Mouse (Mus musculus) adrenal gland (tissue): ENCODE measurements around the gene Hoxc13.

Source experiments
- intact Hi-C: fragments of 180-260 bp; cut with DNase I; formaldehyde crosslinking; loops from one replicate; pipeline ENCODE4 v1.15.1; 2025

Hoxc13 gene

DNA sequence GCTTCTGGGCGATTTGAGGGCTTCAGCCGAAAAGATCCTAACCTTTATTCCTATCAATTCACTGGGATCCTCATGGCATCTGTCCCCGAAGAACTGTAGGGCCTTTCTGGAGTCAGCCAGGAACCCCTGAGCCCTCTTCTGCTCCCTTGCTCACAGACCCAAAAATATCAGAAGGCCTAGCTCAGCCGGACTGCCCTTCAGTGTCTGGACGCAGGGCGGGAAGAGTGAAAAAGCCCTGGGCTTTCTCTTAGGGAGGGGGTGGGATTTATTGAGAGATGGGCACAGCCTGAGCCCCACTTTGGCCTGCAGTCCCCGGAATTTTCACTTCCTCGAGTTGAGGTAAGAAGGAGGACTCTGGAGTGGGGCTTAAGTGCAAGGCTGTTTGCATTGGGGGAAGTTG lies 42.4 kb downstream of the Hoxc13 start:
- intact Hi-C loops, result no loop called here

DNA sequence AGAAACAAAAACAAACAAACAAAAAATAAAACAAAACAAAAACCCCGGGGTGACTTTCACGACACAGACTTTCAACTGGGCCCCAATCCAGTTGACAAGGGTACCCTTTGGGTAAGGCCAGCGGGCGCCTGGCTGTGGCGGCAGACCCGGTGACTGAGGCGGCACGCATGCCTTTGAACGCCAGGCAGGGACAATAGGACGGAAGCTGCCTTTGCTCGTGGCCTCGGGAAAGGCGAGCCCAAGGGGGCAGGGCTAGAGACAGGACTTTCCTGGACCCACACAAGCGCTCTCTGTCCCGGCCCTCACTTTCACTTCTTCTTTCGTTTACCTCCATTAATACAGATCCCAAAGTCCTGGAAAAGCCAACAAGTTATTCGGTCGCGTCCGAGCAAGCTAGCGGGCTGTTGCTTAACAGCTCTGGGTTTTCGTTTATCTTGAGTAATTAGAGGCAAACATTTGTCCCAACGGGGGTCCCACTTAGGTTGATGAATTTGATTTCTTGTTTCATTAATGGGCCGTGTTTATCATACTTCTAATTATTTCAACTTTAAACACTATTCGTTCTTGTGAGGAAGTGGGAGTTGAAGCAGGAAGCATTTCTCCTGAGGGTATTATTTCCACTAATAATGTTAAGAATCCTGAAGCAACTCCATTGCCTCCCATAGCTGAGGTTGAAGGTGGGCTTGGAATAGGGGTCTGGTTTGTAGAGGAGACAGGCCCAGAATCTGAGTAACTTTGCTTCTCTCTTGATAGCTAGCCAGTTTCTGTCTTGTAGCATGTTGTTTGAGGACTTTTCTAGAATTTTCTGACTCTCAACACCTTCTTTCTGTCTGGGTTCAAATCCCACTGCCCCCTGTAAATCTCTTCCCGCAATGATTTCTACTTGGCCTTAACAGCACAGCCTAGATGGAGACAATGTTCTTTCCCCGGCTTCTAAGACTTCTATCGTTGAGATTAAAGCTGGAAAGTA lies 43.1 kb downstream of the Hoxc13 start:
- intact Hi-C loops, result no loop called here

DNA sequence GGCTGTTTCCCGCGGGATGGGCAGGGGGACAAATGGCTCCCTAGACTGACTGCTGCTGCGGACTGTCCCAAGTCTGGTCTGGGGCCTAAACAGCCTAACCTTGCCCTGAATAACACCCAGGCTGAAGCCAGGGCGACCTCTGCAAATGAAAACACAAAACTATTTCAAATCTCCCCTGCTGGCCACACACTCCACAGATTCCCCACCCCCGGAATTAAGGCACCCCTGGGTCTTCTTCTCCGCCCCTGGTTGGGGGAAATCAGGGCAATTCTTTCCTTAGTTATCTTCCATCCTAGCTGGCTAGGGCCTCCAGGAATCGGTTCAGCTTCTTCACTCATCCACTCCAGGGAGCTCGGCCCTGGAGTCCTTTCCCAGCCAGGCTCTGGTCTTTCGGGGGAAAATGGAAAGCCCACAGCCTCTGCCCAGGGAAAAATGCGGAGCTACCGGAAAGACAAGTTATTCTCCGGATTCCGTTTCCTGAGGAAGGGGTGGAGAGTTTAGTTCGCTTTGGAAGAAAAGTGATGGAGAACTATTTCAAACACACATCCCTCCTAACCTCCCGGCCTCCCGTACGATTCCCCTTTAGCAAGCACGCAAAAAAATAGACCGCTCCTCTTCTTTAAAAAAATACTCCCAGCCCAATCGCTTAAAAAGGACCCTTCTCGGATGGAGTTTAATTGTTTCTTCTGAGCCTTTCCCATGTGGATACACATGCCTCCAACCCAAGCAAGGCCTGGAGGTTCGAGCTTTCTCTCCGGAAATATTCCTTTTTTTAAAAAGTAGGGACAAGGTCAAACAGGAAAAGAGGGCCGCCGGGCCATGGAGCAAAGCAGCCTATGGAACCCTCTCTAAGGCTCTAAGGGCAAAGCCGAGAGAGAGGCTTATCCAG lies 44.3 kb downstream of the Hoxc13 start:
- intact Hi-C loops, result loop anchor here (5.0 kb wide), 1 partner anchor 212 kb away; no protein-coding TSS in a partner anchor

DNA sequence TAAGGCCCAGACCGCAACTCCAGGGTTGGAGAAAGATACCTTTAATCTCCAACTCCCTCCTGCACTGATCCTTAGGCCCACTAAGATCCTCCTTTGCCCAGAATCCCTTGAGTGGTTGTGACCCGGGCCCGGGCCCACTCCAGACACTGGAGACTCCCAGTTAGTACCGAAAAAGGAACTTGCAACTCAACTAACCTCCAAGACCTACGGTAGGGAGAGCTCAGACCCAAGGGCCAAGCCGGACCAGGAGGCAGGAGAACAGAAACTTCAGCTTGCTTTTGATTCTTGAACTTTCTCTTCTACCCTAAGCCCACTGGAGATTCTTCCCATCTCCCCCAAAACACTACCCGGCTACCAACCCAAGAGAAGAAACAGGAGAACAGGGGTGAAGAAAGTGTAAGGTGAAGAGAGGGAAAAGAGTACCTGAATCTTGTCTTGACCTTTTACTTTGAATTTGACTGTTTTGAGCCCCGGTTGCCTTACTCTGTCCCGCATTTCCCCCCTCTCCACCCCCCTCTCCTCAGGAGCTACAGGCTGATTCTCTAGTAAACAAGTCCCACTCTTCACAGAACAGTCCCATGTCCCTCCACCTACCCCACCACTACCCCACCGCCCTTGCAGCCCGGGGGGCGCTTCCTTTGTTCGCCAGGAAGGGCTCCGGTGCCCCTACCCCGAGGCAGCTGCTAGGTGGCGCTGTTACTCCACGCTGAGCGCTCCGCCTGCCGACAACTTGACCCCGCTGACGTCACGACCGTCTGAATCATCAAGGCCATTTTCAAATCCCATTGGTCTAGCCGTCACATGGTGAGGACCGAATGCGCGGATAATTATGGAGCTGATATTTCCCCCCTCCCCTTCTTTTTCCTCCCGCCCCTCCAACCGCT lies 45.2 kb downstream of the Hoxc13 start:
- intact Hi-C loops, result loop anchor here (5.0 kb wide), 1 partner anchor 211 kb away; no protein-coding TSS in a partner anchor

DNA sequence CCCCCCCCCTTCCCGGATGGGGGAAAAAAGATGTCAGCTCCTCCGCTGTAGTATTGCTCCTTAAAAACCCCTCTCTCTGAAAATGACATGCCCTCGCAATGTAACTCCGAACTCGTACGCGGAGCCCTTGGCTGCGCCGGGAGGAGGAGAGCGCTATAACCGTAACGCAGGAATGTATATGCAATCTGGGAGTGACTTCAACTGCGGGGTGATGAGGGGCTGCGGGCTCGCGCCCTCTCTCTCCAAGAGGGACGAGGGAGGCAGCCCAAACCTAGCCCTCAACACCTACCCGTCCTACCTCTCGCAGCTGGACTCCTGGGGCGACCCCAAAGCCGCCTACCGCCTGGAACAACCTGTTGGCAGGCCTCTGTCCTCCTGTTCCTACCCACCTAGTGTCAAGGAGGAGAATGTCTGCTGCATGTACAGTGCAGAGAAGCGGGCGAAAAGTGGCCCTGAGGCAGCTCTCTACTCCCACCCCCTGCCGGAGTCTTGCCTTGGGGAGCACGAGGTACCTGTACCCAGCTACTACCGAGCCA lies 45.9 kb downstream of the Hoxc13 start, which contains the start of gene Hoxc10:
Gene Hoxc10 (plus strand): TSS at position 21 of the 536 bp plus-strand sequence.
- intact Hi-C loops, result loop anchor here (5.0 kb wide), 1 partner anchor 210 kb away; no protein-coding TSS in a partner anchor

DNA sequence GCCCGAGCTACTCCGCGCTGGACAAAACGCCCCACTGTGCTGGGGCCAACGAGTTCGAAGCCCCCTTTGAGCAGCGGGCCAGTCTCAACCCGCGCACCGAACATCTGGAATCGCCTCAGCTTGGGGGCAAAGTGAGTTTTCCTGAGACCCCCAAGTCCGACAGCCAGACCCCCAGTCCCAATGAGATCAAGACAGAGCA lies 46.3 kb downstream of the Hoxc13 start, which contains the start of gene Hoxc5:
Gene Hoxc5 (plus strand): TSS at position 132 of the 199 bp plus-strand sequence.
- intact Hi-C loops, result loop anchor here (5.0 kb wide), 1 partner anchor 210 kb away; no protein-coding TSS in a partner anchor

DNA sequence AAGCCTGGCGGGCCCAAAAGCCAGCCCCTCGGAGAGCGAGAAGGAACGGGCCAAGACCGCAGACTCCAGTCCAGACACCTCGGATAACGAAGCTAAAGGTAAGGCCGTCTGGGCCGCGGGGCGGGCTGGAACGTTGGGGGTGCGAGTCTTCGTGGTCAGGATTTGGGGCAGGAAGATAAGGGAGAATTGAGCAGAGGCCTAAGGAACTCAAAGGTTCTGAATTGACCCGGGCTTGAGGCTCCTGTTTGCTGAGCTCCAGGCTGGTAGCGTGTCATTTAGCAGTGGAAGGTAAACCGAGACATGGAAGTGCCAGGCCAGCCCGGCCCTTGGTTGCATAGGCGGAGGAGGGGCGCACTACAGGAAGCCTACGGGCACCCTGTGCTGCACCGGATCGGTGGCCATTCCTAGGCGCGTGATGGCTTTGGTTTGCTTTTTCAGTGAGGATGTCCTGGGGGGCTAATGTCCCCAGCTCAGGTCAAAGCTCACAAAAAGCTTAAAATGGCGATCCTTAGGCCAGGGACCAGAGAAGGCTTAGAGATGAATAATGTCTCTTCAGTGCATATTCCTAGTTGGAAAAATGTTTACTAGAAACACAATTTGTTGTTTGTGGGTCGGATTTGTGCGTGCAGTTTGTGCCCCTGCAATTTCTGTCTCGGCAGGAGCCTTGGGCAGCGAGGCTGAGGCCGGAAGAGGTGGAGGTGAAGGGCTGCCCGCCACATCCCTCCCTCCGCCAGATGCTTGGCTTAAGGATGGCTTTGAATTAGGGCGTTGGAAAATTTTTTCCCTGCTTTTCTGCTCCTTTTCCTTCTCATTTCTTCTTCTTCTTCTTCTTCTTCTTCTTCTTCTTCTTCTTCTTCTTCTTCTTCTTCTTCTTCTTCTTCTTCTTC lies 46.9 kb downstream of the Hoxc13 start:
- intact Hi-C loops, result loop anchor here (5.0 kb wide), 1 partner anchor 210 kb away; no protein-coding TSS in a partner anchor

DNA sequence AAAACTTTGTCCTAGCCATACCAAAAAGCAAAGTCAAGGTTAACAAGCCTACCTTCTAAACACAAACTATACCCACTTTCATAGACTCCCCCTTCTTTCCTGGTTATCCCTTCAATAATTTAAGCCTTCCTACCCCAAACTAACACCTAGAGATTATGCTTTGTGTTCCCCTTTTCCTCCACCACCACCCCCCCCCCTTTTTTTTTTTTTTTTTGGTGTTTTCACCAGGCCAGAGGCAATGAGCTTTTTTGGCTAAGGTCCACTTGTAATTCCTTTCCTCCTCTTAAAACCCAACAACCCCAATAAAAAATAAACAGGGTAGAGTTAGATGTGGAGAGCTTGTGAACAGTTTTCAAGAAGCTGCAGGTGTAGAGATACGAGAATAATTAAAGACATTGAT lies 48.4 kb downstream of the Hoxc13 start:
- intact Hi-C loops, result loop anchor here (5.0 kb wide), 1 partner anchor 208 kb away; no protein-coding TSS in a partner anchor

DNA sequence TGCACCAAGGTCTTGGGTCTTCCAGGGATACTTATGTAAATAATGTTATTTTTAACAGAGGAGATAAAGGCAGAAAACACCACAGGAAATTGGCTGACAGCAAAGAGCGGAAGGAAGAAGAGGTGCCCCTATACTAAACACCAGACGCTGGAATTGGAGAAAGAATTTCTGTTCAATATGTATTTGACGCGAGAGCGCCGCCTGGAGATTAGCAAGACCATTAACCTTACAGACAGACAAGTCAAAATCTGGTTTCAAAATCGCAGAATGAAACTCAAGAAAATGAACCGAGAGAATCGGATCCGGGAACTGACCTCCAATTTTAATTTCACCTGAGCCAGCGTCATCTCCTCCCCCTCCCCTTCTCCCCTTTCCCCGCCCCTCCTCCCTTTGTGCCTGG lies 49.8 kb downstream of the Hoxc13 start:
- intact Hi-C loops, result loop anchor here (5.0 kb wide), 1 partner anchor 208 kb away; no protein-coding TSS in a partner anchor

DNA sequence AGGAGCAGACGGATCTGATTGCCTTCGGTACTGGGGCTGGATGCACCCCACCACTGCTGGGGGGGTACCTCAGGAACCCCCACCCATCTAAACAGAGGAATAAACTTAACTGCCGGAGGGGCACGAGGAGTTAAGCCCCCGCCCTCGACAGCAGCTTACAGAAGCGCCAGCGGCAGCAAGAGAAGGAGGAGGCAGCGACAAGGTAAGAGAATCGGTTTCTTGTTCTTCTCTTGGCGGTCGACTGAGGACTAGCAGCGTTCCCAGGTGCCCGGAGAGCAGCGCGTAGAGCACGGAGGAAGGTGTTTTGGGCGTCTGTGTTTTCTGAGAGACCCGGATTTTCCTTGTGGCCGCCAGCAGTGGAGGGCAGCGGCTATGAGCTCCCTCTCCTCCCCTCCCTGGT lies 51.4 kb downstream of the Hoxc13 start:
- intact Hi-C loops, result loop anchor here (5.0 kb wide), 1 partner anchor 210 kb away; no protein-coding TSS in a partner anchor

DNA sequence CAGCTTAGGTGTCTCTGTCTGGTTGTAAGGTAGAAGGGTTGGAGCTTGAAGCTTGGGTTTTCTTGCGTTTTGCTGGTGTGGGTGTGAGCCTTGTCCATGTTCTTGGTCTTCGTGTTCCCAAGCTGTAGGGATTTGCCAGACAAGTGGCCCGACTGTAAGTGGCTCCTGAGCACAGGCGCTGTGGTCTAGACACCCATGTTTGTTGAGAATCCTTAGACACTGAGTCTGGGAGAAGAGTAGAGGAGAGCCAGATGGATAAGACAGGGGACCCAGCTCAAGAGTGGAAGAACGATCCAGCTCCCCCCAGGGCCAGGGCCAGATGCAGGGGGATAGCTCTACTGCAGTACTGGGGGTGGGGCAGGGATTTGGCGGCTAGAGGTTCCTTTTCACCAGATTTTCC lies 51.9 kb downstream of the Hoxc13 start:
- intact Hi-C loops, result loop anchor here (5.0 kb wide), 1 partner anchor 210 kb away; no protein-coding TSS in a partner anchor

DNA sequence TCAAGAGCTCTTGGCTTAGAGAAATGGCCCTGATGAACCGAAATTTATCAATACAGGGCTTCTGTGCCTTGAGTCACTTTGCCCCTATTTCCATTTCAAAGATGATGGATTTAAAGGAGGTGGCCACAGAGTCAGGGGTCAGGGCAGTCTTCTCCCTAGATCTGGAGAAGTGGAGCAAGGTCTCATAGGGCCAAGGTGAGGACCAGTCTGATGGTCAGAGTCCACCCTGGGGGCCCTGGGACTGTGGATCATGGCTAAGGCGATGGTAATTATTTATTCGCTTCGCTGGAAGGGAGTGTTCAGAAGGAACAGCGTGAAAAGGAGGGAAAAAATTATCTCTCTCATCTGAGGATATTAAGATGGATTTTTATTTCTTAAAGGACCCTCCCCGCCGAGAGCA lies 54.1 kb downstream of the Hoxc13 start:
- intact Hi-C loops, result no loop called here

DNA sequence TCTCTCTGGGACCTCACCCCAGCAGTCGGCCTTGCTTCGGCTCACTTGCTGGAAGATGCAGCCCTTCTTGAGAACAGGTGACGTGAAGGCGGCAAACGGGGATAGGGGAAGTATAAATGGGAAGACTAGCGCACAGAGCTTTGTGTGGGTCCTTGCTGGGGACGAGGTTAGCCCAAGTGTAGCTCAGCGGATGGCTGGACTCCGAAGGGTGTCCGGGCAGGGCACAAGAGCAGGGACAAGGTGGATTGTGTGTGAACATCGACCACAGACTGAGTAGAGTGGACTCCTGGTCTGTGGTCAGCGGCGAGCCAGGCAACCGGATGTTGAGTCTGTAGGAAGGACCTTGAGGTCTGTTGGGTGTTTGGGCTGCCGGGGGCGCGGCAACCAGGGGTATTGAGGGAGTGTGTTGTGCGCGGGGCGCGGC lies 54.8 kb downstream of the Hoxc13 start:
- intact Hi-C loops, result no loop called here

DNA sequence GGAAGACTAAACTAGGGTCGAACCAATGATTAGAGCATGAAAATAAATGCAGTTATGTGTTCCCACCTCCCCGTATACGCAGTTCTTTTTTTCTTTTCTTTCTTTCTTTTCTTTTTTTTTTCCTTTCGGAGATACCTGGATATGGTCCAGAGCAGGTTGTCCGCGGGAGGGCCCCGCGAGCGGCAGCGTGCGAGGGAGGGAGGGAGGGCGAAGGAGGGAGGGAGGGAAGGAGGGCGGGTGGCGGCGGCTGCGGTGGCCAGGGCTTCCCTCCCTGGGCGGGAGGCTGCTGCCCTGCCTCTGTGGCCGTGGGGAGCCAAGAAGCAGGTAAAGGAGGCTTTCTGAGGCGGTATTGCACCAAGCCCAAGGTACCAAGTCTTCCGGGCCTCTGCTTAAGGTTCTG lies 55.3 kb downstream of the Hoxc13 start, which contains the start of gene Hoxc9:
Gene Hoxc9 (plus strand): TSS at position 269 of the 400 bp plus-strand sequence.
- intact Hi-C loops, result no loop called here

DNA sequence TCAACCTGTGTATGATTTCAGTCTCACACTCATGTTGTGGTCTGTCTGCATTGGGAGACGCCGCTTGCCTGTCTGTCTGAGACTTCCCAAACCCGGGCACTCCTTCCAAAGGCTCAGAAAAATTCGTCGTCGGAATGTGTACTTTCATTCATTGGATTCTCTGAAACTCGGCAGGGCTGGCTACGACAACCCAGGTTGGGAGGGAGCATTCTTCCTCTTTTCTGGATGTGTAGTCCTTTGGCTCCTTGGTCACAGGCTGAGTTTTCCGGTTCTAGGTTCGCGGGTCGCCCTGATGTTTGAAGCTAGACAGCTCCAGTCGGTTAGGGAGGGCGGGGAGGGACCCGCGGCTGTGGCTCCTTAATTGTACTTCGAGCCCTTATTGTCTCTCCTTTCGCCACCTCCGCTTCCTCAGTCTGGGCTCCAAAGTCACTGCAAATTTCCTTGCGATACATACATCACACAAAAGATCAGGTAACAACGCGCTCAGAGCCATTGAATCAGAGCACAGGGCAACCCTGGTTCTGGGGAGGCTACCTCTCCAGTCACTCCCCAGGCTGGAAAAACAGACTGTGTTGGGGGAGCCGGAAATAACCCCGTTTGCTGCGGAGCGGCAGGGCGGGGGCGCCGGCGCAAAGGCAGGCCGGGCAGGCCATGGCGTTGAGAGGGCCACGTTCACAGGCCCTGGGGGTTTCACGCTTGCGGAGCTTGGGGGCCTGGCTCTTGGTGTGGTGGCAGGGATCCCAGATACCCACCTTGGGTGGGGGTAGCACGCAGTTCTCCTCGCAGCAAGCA lies 55.9 kb downstream of the Hoxc13 start:
- intact Hi-C loops, result no loop called here

DNA sequence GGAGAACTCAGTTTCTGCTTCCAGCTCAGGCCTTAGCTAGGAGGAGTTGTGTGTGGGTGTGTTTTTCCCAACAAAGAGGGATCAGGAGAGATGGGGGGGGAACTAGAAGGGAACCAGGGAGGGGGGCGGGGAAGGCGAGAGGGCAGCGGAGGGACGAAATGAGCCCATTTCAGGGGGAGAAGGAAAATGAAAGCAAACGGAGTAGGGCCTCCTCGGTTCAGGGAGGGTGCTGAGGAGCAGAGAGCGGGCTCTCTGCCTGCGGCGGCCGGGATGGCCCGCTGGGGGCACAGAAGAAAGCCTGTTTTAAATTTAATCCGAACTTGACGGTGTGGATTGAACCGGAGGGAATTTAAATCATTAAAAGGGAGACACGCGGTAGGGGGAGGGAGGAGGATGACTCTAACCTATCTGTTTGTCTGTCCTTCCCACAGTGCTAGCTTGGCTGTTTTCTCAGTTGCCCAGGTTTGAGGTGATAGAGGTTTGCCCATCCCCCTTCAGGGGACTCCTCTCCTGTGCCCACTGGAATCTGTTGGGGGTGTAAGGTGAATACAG lies 56.6 kb downstream of the Hoxc13 start:
- intact Hi-C loops, result no loop called here
